Mouse (Mus musculus) liver, adult (tissue): ENCODE results near the gene H2afx.

Experiments
- GATA4 ChIP-seq: IDR thresholded peaks from 2 replicates; pipeline ENCODE4 v1.6.1; 2014; ENCODE audit warnings: mild to moderate bottlenecking, low read length; ENCODE audit not compliant: insufficient replicate concordance

The H2afx gene

GRCm38 (mm10) chr9:44313476-44314256 is 20.8 kb upstream of the H2afx start:
- no peak for TF ChIP-seq GATA4

GRCm38 (mm10) chr9:44314257-44314547 is 20.3 kb upstream of the H2afx start:
- TF ChIP-seq GATA4: no peak

GRCm38 (mm10) chr9:44314910-44315309 is 19.6 kb upstream of the H2afx start:
- no peak for TF ChIP-seq GATA4

DNA sequence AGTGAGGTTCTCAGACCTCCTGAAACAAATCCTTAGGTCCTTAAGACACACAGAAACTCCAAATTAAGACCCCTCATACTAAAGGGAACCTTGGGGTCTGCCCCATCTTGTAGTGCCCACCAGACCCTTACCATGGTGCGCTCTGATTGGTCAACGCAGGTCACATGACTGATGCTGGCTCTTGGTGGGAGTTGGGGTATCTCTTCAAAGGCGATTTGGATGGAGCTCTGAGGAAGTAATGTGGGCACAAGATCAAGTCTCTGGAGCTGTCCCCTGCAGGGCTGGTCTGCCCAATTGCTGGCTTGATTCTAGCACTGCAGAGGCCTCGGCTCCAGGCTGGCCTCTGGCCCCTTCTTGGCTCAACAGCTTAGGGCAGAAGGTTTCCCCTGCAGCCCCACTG is 17.0 kb upstream of the H2afx start:
- TF ChIP-seq GATA4: no peak

- TF ChIP-seq GATA4: no peak
Measured at GRCm38 (mm10) chr9:44318076-44318825, 16.2 kb upstream of the H2afx start.

DNA sequence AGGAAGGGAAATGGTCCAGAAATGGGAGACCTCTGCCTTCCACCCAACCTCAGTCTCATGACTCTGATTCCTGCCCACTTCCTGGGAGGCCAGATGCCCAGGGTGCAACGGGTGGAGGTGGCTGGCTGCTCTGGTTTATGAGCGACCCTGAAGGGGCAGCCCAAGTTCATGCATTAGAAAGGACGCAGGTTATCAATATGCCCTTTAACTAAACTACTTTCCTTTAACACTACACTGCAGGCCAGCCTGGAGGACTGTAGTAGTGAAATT is 15.7 kb upstream of the H2afx start:
- TF ChIP-seq GATA4: no peak

DNA sequence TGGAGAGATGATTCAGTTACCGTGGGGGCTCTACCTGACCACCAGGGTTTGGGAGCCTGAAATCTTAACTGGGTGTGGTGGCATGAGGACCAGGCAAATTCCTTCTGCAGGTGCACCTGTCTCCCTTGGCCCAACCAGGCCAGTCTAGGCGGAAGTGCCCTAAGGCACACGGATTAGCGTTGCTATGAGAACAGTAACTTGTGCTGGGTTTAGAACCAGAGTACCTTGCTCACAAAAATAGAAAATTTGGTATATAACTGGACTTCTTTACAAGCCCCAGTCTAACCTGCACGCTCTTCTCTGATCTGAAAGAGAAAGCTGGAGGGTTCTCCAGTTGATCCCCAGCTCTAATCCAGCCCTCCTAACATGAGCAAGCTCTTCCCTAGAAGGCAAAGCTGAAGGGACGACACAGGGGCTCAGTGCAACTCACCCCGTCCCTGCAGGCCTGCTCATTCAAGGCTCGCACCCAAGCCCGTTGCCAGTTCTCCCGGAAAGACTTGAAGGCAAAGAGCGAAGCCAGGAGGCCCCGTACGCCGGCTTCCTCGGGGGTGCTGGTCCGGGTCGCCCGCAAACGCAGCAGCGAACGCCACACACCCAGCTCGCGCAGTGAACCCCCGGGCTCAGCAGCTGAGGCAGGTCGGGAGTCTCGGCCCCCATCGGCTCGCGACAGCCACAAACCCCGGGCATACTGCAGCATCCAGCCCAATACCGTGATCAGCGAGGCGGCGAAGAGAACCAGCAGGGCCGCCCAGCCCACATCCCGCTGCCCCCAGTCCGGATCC is 15.2 kb upstream of the H2afx start:
- no peak for TF ChIP-seq GATA4

DNA sequence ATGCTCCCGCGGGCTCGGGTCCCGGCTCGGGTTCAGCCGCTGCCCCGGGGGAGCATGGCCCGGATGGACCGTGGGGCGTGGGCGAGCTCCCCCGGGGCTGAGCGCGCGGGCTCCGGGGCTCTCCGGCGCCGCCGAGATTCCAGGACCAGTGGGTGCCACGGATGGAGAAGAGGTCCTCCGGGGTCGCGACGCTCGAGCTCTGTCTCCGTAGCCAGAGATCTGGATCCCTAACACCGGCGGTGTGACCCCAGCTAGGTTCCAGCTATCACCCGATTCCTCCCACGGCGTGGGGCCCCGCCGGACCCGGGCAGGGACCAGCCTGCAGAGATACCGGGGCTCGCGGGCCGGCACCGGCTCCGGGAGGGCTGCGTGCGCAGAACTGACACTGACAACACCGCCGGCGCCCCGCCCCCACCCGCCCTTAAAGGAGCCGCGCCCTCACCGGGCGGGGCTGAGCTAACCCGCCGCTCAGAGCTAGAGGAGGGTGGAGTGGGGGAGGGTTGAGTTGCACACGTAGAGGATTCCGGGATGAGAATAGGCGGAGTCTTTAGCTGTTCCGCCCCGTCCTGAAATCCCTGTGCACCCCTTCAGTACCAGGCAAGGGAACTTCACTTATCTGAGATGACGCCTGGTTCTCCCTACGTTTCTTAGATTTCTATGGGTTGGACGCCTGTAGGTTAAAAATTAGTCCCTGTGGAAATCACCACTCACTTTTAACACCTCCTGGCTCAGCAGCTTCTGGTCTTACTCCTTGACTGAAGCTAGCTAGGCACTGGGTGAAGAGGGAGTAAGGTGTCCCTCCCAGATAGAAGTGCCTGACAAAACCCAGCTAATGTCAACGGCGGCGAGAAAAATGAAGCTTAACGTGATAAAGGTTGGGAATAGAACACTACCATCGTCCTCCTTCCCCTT is 14.4 kb upstream of the H2afx start, which contains the start of gene C2cd2l:
TSS of gene C2cd2l (minus strand) at position 399 of the 912 bp plus-strand sequence.
- no peak for TF ChIP-seq GATA4

DNA sequence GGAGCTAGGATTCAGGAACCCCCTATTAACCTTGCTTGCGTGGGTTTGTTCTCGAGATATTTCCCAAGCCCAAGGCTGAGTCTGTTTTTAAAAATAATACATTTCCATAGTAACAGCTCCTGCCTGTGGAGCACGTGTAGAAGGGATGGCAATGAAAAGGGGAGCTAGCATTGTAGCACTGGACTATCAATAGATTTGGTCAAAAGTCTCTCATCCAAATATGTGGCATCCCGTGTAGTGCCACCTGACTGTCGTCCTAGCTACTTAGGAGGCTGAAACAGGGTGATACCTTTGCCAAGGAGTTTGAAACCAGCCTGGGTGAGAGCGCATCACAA is 13.7 kb upstream of the H2afx start:
- TF ChIP-seq GATA4: no peak

DNA sequence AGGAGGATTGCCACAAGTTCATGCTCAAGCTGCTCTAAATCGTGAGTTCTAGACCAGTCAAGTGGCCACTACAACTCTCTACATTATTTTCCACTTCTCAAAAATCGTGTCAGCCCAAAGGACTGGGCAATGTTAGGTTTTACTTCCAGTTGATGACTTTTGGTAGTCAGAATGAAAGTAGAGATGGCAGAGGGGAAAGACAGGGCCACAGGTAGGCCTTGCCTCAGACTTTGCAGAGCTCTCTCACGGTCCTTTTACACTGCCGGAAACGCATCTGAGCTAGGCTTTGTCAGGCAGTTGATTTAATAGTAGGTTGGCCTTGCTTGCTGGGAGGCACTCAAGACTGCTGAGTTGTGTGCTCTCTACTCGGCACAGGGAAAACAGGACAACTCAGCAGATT is 10.3 kb upstream of the H2afx start:
- TF ChIP-seq GATA4: no peak

GRCm38 (mm10) chr9:44325768-44326370 is 8.6 kb upstream of the H2afx start, which contains the start of gene Dpagt1:
Gene Dpagt1, plus strand, starts transcription at chr9:44326019.
- TF ChIP-seq GATA4: no peak

DNA sequence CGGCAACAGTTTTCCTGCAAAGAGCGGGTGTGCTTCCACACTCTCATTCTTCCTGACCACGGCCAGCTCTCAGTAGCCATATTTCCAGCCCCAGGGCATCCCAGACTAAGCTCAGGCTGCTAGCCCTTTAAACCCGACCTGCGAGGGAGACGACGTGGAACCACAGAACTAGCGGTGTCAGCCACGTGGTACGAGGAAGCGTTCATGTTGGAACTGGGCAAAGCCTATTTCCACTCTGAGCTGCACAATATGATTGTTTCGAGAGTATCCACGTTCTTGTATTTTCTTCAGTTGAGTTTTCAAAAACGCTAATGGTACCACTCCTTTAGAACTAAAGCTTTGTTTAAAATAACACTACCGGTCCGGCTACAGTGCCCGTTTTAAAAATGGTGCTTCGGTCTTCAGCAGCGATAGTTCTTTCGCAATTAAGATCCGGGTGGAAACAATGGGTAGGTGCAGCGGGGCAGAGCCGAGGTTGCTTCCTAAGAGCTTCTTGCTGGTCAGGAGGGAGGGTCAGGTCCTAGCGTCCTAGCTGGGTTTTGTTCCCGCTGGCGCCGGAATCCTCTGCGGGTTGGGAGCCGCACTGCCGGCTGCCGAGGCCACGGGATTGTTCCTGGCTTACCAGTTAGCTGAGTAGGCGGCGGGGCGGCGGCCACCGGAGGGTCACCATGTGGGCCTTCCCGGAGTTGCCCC is 8.0 kb upstream of the H2afx start:
- no peak; the same call in 1 of the 2 replicates for TF ChIP-seq GATA4

DNA sequence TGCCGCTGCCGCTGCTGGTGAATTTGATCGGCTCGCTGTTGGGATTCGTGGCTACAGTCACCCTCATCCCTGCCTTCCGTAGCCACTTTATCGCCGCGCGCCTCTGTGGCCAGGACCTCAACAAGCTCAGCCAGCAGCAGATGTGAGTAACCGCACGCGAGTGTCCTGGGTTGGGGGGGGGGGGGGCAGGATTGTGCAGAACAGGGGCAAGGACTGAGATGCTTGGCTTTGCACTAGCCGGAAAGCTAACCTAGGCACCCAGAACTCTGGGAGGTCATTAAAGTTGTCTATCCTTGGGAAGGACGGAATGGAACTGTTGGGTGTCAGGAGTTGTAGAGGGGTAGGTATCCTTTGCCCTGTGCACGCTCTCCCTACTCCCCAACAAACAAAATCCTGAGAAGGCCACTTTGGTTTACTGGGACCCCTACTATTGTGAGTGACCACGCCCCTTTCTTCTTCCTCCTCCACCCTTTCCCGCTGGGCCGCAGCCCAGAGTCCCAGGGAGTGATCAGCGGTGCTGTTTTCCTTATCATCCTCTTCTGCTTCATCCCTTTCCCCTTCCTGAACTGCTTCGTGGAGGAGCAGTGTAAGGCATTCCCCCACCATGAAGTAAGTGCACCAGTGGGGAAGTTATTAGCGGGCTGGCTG is 7.3 kb upstream of the H2afx start:
- peak; percentile 61; the same call in 1 of the 2 replicates for TF ChIP-seq GATA4

DNA sequence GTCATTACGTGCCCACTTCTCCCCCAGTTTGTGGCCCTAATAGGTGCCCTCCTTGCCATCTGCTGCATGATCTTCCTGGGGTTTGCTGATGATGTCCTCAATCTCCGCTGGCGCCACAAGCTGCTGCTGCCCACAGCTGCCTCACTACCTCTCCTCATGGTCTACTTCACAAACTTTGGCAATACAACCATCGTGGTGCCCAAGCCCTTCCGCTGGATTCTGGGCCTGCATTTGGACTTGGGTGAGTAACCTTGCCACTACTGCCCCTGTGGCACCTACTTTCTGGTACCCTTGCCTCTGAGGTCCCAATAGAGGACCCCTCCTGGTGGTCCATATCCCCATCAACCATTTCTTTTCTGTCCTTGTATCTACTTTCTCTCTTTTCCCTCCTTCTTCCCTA is 6.6 kb upstream of the H2afx start:
- no peak for TF ChIP-seq GATA4
